Mouse (Mus musculus) liver, postnatal 0 days (tissue): ENCODE measurements around the gene Fcrls.

Source experiments
- CTCF ChIP-seq: sonication (generic); IDR thresholded peaks from 2 replicates; pipeline ENCODE4 v1.5.1; 2016; ENCODE audit warnings: antibody characterized with exemption, low read depth
- EP300 ChIP-seq: IDR thresholded peaks from 2 replicates; pipeline ENCODE4 v1.6.1; 2016; ENCODE audit warnings: antibody characterized with exemption, low read depth, mild to moderate bottlenecking

DNA sequence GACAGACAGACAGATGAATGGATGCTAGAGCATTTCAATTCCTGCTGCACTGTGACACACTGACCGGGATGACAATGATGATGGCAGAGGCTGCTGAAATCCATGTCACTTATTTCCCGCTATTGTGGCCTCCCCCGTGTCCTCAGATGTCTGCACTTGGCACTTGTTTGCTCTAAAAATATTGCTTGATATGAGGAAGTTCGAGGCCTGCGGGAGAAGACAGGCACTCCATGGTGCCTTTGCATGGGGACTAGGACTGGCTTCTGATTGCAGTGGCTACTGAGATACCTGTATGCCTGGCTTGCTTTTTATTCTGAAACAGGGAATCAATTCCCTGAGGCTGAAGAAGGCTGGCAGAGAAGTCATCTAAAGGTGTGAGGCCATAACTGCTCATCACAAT is 36.4 kb upstream of the Fcrls start:
- no peak for TF ChIP-seq CTCF
- no peak for TF ChIP-seq EP300
